ENCODE assay signal across 10 mouse cellular contexts in the genomic region with DNA sequence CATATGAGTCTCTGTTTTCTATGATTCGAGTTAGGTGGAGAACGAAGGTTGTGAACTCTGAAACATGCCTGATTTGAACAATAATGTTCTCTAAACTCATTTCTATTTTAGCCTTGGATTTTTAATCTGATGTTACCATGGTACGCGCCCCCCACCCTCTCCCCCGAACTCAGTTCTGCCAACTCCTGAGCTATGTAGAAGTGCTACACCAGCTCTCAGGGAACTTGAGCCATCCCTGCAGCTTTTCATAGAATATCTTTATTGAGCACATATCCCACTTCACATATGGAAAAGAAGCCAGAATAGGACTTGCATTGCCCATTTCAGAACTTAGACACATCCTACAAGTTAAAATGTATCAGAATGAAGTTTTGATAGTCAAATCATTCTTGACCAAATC.
"Had no signal": no experiment of that assay in that cellular context is flagged by ENCODE, and none has a peak within 500 bp of the region (broad histone marks: within the 10 kb centered on the region; RNA-seq: fewer than 3 reads in every experiment).

No protein-coding gene starts in this region.

- DNase-seq: retina, postnatal 1 day; right cerebral cortex, postnatal 25 days; right cerebral cortex, postnatal 4 days; spleen, adult 18-20 months; thymus, adult 18-20 months; thymus, adult 2 months; thymus, postnatal 14 days; thymus, postnatal 25 days; thymus, postnatal 36 days; thymus, postnatal 4 days had no signal
